Mouse (Mus musculus) stomach, embryonic 16.5 days (tissue): ENCODE data around the gene Cnmd. TPM values are rescaled to one million over a fixed set of nuclear protein-coding genes. Genes with fewer than 3 reads are reported as not detected.

Experiments used
- ATAC-seq: fragments of 200-750 bp; cut with Nextera tagmentation; 2 replicates; pipeline ENCODE4 v1.8.0; 2017; ENCODE audit warnings: moderate number of reproducible peaks, moderate TSS enrichment; ENCODE audit not compliant: insufficient read depth, low FRiP score
- H3K27ac ChIP-seq: fragments of 300-500 bp; sonication (generic); 2 replicates; pipeline ENCODE4 v1.5.1; 2014; ENCODE audit warnings: low read length
- H3K27me3 ChIP-seq: fragments of 300-500 bp; sonication (generic); 2 replicates; pipeline ENCODE4 v1.6.1; 2014; ENCODE audit warnings: low read length, control low read depth, mixed read lengths; ENCODE audit not compliant: control insufficient read depth, insufficient read depth
- H3K36me3 ChIP-seq: fragments of 300-500 bp; sonication (generic); 2 replicates; pipeline ENCODE4 v1.6.1; 2014; ENCODE audit warnings: low read length; ENCODE audit not compliant: control insufficient read depth, insufficient read depth
- H3K4me1 ChIP-seq: fragments of 300-500 bp; sonication (generic); 2 replicates; pipeline ENCODE4 v1.6.1; 2014; ENCODE audit warnings: low read length, control low read depth, mixed read lengths; ENCODE audit not compliant: control insufficient read depth, insufficient read depth
- H3K4me2 ChIP-seq: fragments of 300-500 bp; sonication (generic); 2 replicates; pipeline ENCODE4 v1.6.1; 2014; ENCODE audit warnings: low read depth, low read length, mixed read lengths
- H3K4me3 ChIP-seq: fragments of 300-500 bp; sonication (generic); replicated peaks from 2 replicates; pipeline ENCODE4 v1.5.1; 2014; ENCODE audit warnings: mild to moderate bottlenecking, low read length
- H3K9ac ChIP-seq: fragments of 300-500 bp; sonication (generic); 2 replicates; pipeline ENCODE4 v1.6.1; 2014; ENCODE audit warnings: low read length
- H3K9me3 ChIP-seq: fragments of 300-500 bp; sonication (generic); replicated peaks from 2 replicates; pipeline ENCODE4 v1.6.1; 2016; ENCODE audit warnings: low read length, control low read depth; ENCODE audit not compliant: control insufficient read depth
- WGBS: fragments of 180-500 bp; shearing (Covaris S2); extraction: QIAGEN DNeasy Blood & Tissue Kit; methylation state at CpG from one replicate; pipeline ENCODE4 v1.1.7; 2014; 5-methylcytosine and 5-hydroxymethylcytosine counted together
- polyA plus RNA-seq: library from polyadenylated mRNA; unstranded; fragments of >200 nt; fragmentation: Nextera tagmentation; extraction: Ambion mirVana; gene quantifications from 2 replicates; pipeline ENCODE4 v1.2.1, GENCODE M21; 2015

Gene Cnmd
- polyA plus RNA-seq, 1 experiment from 2014 or later: 3.1 TPM

DNA sequence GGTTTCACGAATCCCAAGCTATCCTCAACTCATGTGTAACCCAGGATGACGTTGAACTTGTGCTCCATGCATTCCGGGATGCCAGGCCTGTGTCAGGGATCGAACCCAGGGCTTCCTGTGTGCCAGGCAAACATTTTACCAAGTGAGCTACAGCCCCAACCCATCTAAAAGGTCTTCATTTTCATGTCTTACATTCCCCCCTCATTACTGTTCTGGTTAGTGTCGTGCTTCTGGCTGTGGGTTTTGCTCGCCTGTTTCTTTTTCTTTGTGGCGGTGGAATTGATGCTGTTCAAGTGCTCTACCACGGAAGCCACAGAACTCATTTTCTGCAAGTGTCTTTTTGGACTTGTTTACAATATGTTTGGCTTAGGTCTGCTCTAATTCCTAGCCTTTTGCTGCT lies 71.1 kb downstream of the Cnmd start:
- H3K4me3 ChIP-seq: no peak overlapping the region
- H3K36me3 ChIP-seq: 0 out of 2 replicates have a peak, but pooled peaks cover 6% of the 10 kb centered on the region
- no peak for ATAC-seq
- no peak overlapping the region for H3K27ac ChIP-seq
- H3K4me2 ChIP-seq: no peak overlapping the region
- WGBS: 96% methylated on average over 8 of the region's 8 CpGs
- H3K9ac ChIP-seq: no peak overlapping the region
- H3K27me3 ChIP-seq: no peaks in the 10 kb centered on the region
- peaks cover 11% of the 10 kb centered on the region for H3K4me1 ChIP-seq
- no peaks in the 10 kb centered on the region for H3K9me3 ChIP-seq

DNA sequence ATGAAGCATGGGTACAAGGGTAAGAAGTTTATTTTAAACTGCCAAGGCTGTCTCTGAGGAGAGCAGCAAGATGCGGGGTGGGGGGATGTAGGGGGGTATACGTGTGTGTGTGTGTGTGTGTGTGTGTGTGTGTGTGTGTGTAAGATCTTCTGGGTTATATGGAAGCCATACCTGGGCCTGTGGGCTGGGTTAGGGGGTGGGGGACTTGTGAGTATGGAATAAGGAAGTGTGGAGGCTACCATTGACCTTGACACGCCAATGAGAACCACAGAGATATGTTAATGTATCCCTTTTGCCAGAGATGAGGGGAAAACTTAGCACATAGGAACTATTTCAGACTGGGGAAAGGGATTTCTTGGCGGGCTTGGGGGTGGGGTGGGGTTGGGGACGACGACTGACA lies 72.6 kb downstream of the Cnmd start:
- Histone ChIP-seq H3K27ac (no peak overlapping the region), H3K9me3 (no peaks in the 10 kb centered on the region), H3K4me2 (no peak overlapping the region), H3K27me3 (no peaks in the 10 kb centered on the region), H3K36me3 (no peaks in the 10 kb centered on the region), H3K9ac (no peak overlapping the region), H3K4me3 (no peak overlapping the region), H3K4me1 (peaks cover 11% of the 10 kb centered on the region)
- no peak for ATAC-seq
- 87% methylated on average over 6 of the region's 6 CpGs for WGBS

DNA sequence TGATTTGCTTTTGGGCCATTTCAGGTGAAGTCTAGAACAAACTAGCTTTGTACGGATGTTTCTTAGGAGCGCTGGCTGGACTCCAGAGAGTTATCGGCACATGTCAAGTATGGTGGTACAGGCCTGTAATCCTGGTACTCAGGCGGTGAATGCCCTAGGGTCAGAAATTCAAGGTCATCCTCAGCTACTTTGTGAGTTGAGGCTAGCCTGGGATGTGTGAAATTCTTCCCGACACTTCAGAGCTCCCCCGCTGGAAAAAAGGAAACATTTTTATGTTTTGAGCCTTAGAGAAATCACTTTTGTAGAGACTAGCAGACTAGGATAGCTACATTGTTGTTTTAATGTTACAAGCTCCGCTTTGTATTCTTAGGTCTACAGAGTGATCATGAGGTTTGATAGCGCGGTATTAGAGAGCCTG lies 73.4 kb downstream of the Cnmd start:
- Histone ChIP-seq H3K9me3 (no peaks in the 10 kb centered on the region), H3K27ac (no peak overlapping the region), H3K4me1 (peaks cover 11% of the 10 kb centered on the region), H3K4me2 (peak overlapping the region; percentile 87), H3K4me3 (peak overlapping the region; percentile 58), H3K27me3 (no peaks in the 10 kb centered on the region), H3K9ac (peak overlapping the region; percentile 83), H3K36me3 (no peaks in the 10 kb centered on the region)
- ATAC-seq: no peak
- WGBS: 82% methylated on average over 9 of the region's 9 CpGs

DNA sequence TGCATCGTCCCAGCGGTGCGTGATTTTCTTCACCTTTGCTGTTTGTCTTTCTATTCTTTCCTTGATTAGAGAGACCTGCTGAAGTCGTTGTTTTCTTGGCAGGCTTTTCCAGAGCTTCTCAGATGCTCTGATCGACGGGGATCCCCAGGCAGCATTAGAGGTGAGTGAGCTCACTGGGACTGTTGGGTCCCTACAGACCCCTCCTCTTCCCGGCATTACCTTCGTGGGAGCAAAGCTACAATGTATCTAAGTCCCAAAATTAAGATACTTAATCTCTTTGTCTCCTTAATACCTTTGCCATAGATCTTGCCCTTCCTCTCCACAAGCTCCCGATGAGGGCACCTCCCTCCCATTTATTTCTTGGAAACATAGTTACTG lies 74.1 kb downstream of the Cnmd start:
- Histone ChIP-seq H3K27me3 (no peaks in the 10 kb centered on the region), H3K36me3 (0 out of 2 replicates have a peak, but pooled peaks cover under 1% of the 10 kb centered on the region), H3K27ac (peak overlapping the region; percentile 97), H3K9me3 (no peaks in the 10 kb centered on the region), H3K9ac (peak overlapping the region; percentile 83), H3K4me1 (peaks cover 11% of the 10 kb centered on the region), H3K4me2 (peak overlapping the region; percentile 87), H3K4me3 (peak overlapping the region; percentile 58)
- under 1% methylated on average over 9 of the region's 9 CpGs for WGBS
- peak; percentile 19; the same call in 1 of the 2 replicates for ATAC-seq

Other genes with a start within 250 kb of the Cnmd start
- gene Kbtbd7, start 235.7 kb downstream of the Cnmd start, polyA plus RNA-seq: 8.9 and 10.1 TPM in 2 replicates
- 1.4 and 1.8 TPM in 2 replicates for gene Kbtbd6, start 210.3 kb downstream of the Cnmd start, polyA plus RNA-seq
- 18.0 and 19.2 TPM in 2 replicates for gene Elf1, start 181.0 kb downstream of the Cnmd start, polyA plus RNA-seq
- 32.4 and 36.4 TPM in 2 replicates for gene Wbp4, start 180.7 kb downstream of the Cnmd start, polyA plus RNA-seq
- gene Sugt1, start 74.5 kb downstream of the Cnmd start, polyA plus RNA-seq: 95.9 and 102 TPM in 2 replicates
- 0.27 and 0.32 TPM in 2 replicates for gene Pcdh8, start 109.1 kb upstream of the Cnmd start, polyA plus RNA-seq